Mouse (Mus musculus) hindbrain, embryonic 12.5 days (tissue): ENCODE measurements at regions not wholly inside any gene's neighbourhood (a gene's known extent, or its start where the extent isn't known, plus 50 kb on each side); places are given as distances from the start of the nearest gene placed in this dataset.

Experiments
- ATAC-seq: fragments of 200-750 bp; cut with Nextera tagmentation; 2 replicates; pipeline ENCODE4 v1.8.0; 2017; ENCODE audit warnings: moderate TSS enrichment; ENCODE audit not compliant: low FRiP score
- H3K27ac ChIP-seq: fragments of 300-500 bp; sonication (generic); 2 replicates; pipeline ENCODE4 v1.5.1; 2016; ENCODE audit warnings: mild to moderate bottlenecking
- H3K27me3 ChIP-seq: fragments of 300-500 bp; sonication (generic); 2 replicates; pipeline ENCODE4 v1.6.1; 2016; ENCODE audit warnings: mild to moderate bottlenecking
- H3K36me3 ChIP-seq: fragments of 300-500 bp; sonication (generic); 2 replicates; pipeline ENCODE4 v1.6.1; 2016; ENCODE audit warnings: mild to moderate bottlenecking
- H3K4me1 ChIP-seq: fragments of 300-500 bp; sonication (generic); 2 replicates; pipeline ENCODE4 v1.6.1; 2016
- H3K4me2 ChIP-seq: fragments of 300-500 bp; sonication (generic); replicated peaks from 2 replicates; pipeline ENCODE4 v1.6.1; 2016; ENCODE audit warnings: mild to moderate bottlenecking
- H3K4me3 ChIP-seq: fragments of 300-500 bp; sonication (generic); 2 replicates; pipeline ENCODE4 v1.5.1; 2016; ENCODE audit warnings: mild to moderate bottlenecking
- H3K9ac ChIP-seq: fragments of 300-500 bp; sonication (generic); 2 replicates; pipeline ENCODE4 v1.6.1; 2016; ENCODE audit warnings: mild to moderate bottlenecking, moderate library complexity
- H3K9me3 ChIP-seq: fragments of 300-500 bp; sonication (generic); replicated peaks from 2 replicates; pipeline ENCODE4 v1.6.1; 2016; ENCODE audit warnings: mild to moderate bottlenecking
- WGBS: fragments of 180-500 bp; shearing (Covaris S2); methylation state at CpG from one replicate; pipeline ENCODE4 v1.1.7; 2016; 5-methylcytosine and 5-hydroxymethylcytosine counted together

- H3K9ac ChIP-seq, result no peak overlapping the region
- 73% methylated on average over 2 of the region's 2 CpGs for WGBS
- H3K4me2 ChIP-seq, result no peak overlapping the region
- H3K27ac ChIP-seq, result no peak overlapping the region
- H3K4me3 ChIP-seq, result no peak overlapping the region
- H3K27me3 ChIP-seq, result no peaks in the 10 kb centered on the region
- no peaks in the 10 kb centered on the region for H3K4me1 ChIP-seq
- H3K36me3 ChIP-seq, result no peaks in the 10 kb centered on the region
- ATAC-seq, result no peak
- no peaks in the 10 kb centered on the region for H3K9me3 ChIP-seq
Measured at GRCm38 (mm10) chr1:143878266-143878665, 101.2 kb downstream of the Uchl5 start.

- Histone ChIP-seq H3K27ac (no peak overlapping the region), H3K4me3 (no peak overlapping the region), H3K9me3 (no peaks in the 10 kb centered on the region), H3K4me1 (no peaks in the 10 kb centered on the region), H3K36me3 (no peaks in the 10 kb centered on the region), H3K4me2 (no peak overlapping the region), H3K9ac (no peak overlapping the region), H3K27me3 (no peaks in the 10 kb centered on the region)
- no peak for ATAC-seq
- 79% methylated on average over 10 of the region's 10 CpGs for WGBS
Measured at GRCm38 (mm10) chr1:143860319-143860718, 83.2 kb downstream of the Uchl5 start.

DNA sequence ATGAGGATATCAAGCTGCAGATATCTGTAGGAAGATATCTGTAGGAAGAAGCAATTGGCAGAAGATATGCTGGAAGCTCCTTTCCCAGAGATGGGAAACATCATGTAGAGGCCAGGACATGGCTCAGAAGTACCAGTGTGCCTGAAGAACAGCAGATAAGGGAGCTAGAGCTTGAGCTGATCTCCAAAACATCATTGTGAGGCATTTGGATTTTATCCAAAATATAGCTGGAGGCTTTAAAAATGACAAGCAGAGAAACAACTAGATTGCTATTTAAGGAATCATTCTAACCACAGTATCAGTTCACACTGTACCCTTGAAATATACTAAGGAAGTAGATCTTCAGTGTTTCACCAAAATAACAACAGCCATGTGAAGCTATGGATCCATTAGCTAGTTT is 81.5 kb downstream of the Uchl5 start:
- no peak overlapping the region for H3K4me2 ChIP-seq
- H3K9me3 ChIP-seq, result no peaks in the 10 kb centered on the region
- H3K4me1 ChIP-seq, result no peaks in the 10 kb centered on the region
- no peaks in the 10 kb centered on the region for H3K36me3 ChIP-seq
- no peaks in the 10 kb centered on the region for H3K27me3 ChIP-seq
- no peak overlapping the region for H3K4me3 ChIP-seq
- no peak overlapping the region for H3K9ac ChIP-seq
- H3K27ac ChIP-seq, result no peak overlapping the region
- no peak for ATAC-seq
